Mouse (Mus musculus): Measurements from ENCODE around the gene 4933428G20Rik.

4933428G20Rik gene

DNA sequence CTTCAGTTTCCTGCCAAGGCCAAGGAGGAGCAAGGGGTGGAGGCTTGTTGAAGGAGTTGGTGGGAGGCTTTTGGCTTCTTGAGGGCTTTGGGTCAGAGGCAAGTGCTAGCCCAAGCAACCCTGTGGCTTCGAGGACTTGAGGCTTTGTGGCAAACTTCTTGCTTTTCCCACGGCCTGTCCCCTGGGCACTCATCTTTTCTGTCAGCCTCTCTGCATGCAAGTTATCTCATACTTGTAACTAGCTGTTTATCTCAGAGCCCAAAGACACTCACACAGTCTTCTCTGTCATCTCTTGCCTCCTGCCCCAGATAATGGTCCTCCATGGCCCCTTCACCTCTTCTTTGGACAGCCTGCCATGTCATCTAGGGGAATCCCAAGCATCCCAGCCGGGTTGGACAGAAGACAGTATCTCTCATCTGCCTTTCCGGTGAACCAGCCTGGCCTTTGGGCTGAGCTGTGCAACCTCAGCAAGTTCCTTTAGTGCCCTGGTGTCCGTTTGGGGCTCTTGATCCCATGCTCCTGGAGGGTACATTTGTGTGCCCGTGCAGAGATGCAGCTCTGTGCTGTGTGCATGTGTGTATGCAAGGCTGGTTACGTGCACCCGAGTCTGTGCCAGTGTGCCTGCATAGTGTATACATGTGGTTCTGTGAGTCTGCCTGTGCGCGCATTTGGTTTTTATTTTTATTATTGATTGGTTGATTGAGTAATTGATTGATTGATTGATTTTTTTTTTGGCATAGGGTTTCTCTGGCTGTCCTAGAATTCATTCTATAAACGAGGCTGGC is 57.1 kb downstream of the 4933428G20Rik start:
- in situ Hi-C loops (cut with MboI; ENCODE audit: unreplicated experiment in 2 of 2) = no loop called here

- in situ Hi-C loops (cut with MboI; ENCODE audit: unreplicated experiment in 2 of 2) = no loop called here
Measured at GRCm38 (mm10) chr11:97441658-97442125, 58.4 kb downstream of the 4933428G20Rik start.

GRCm38 (mm10) chr11:97441036-97441657 is 59.0 kb downstream of the 4933428G20Rik start:
- in situ Hi-C loops (cut with MboI; ENCODE audit: unreplicated experiment in 2 of 2) = no loop called here

Measured in v-Abl transformed pro-B cells (cell line).